Mouse (Mus musculus): Measurements from ENCODE around the gene Erbin.

Erbin gene

GRCm38 (mm10) chr13:103920261-103920932, at the start of gene Erbin:
Erbin (minus strand) TSS chr13:103920514.
- no peak for DNase-seq (ENCODE audit: low read depth, low spot score)

GRCm38 (mm10) chr13:103969912-103970311, 49.6 kb upstream of the Erbin start:
- DNase-seq (ENCODE audit: low read depth, low spot score), result no peak

- no peak for DNase-seq (ENCODE audit: low read depth, low spot score)
Observed at GRCm38 (mm10) chr13:103967987-103968386, 47.7 kb upstream of the Erbin start.

GRCm38 (mm10) chr13:103966696-103967215, 46.4 kb upstream of the Erbin start:
- no peak for DNase-seq (ENCODE audit: low read depth, low spot score)

GRCm38 (mm10) chr13:103965187-103965586, 44.9 kb upstream of the Erbin start:
- DNase-seq (ENCODE audit: low read depth, low spot score), result no peak

GRCm38 (mm10) chr13:103963094-103963493, 42.8 kb upstream of the Erbin start:
- no peak for DNase-seq (ENCODE audit: low read depth, low spot score)

- no peak for DNase-seq (ENCODE audit: low read depth, low spot score)
Observed at GRCm38 (mm10) chr13:103959841-103960240, 39.5 kb upstream of the Erbin start.

- DNase-seq (ENCODE audit: low read depth, low spot score), result no peak
Observed at GRCm38 (mm10) chr13:103958607-103959123, 38.4 kb upstream of the Erbin start.

GRCm38 (mm10) chr13:103957175-103957940, 37.0 kb upstream of the Erbin start:
- DNase-seq (ENCODE audit: low read depth, low spot score), result no peak

GRCm38 (mm10) chr13:103955652-103956051, 35.3 kb upstream of the Erbin start:
- no peak for DNase-seq (ENCODE audit: low read depth, low spot score)

- no peak for DNase-seq (ENCODE audit: low read depth, low spot score)
Observed at GRCm38 (mm10) chr13:103951393-103951792, 31.1 kb upstream of the Erbin start.

- no peak for DNase-seq (ENCODE audit: low read depth, low spot score)
Observed at GRCm38 (mm10) chr13:103940796-103941195, 20.5 kb upstream of the Erbin start.

GRCm38 (mm10) chr13:103924586-103924985, 4.3 kb upstream of the Erbin start:
- DNase-seq (ENCODE audit: low read depth, low spot score), result no peak

GRCm38 (mm10) chr13:103923402-103924065, 3.2 kb upstream of the Erbin start:
- DNase-seq (ENCODE audit: low read depth, low spot score), result no peak

- no peak for DNase-seq (ENCODE audit: low read depth, low spot score)
Observed at GRCm38 (mm10) chr13:103921831-103922380, 1.6 kb upstream of the Erbin start.

GRCm38 (mm10) chr13:103920933-103921830, 868 bp upstream of the Erbin start:
- DNase-seq (ENCODE audit: low read depth, low spot score), result peak; percentile 79

- no peak for DNase-seq (ENCODE audit: low read depth, low spot score)
Observed at GRCm38 (mm10) chr13:103919956-103920260, 406 bp downstream of the Erbin start.

- no peak for DNase-seq (ENCODE audit: low read depth, low spot score)
Observed at GRCm38 (mm10) chr13:103919234-103919955, 919 bp downstream of the Erbin start.

- DNase-seq (ENCODE audit: low read depth, low spot score), result no peak
Observed at GRCm38 (mm10) chr13:103918432-103918831, 1.9 kb downstream of the Erbin start.

GRCm38 (mm10) chr13:103914114-103914736, 6.1 kb downstream of the Erbin start:
- DNase-seq (ENCODE audit: low read depth, low spot score), result no peak

Measured in brain, embryonic 18.5 days (tissue).